Mouse (Mus musculus): ENCODE data around the gene Olfr1124.

DNA sequence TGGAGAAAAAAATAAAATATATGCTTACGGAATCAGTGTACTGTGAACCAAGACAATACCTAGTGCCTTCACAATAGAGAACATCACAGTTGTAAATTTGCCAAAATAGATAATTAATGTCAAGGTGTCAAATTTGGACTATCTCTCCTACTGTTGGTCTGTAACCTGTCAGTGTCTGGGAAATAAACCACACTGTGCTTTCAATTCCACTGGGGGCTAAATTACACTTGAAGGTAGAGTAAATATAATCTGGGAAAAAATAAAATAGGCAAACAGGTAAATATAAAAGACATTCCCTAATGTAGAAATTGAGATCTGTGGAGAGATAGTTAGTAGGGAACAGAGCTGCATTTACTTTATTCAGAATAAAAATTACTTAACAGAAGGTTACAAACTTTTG, at the start of gene Olfr1124:
- TF ChIP-seq FLI1 (IDR thresholded peaks at IDR 0.05; ENCODE audit: low read length) = no peak
- no peak for TF ChIP-seq GATA1 (IDR thresholded peaks at IDR 0.05; ENCODE audit: borderline replicate concordance, low read length)

All from megakaryocyte, embryonic 14.5 days (primary cell).